Mouse (Mus musculus) liver, embryonic 14.5 days (tissue): ENCODE measurements at regions not wholly inside any gene's neighbourhood (a gene's known extent, or its start where the extent isn't known, plus 50 kb on each side); places are given as distances from the start of the nearest gene placed in this dataset.

Experiments used
- ATAC-seq: fragments of 200-750 bp; cut with Nextera tagmentation; 2 replicates; pipeline ENCODE4 v1.8.0; 2017; ENCODE audit warnings: moderate number of reproducible peaks, mild to moderate bottlenecking, moderate library complexity; ENCODE audit not compliant: insufficient read depth
- DNase-seq, 3 experiments: peaks; one replicate each; pipeline ENCODE4 v3.0.0-alpha.2; 2012 to 2013; ENCODE audit warnings: low read depth in 3 of 3, low spot score in 3 of 3
- H3K27ac ChIP-seq: fragments of 300-500 bp; sonication (generic); 2 replicates; pipeline ENCODE4 v1.5.1; 2014; ENCODE audit warnings: moderate library complexity, mild to moderate bottlenecking, control low read depth, inconsistent platforms
- H3K27me3 ChIP-seq: fragments of 300-500 bp; sonication (generic); 2 replicates; pipeline ENCODE4 v1.6.1; 2014; ENCODE audit warnings: mild to moderate bottlenecking, low read length, moderate library complexity; ENCODE audit not compliant: control insufficient read depth, insufficient read depth
- H3K36me3 ChIP-seq: fragments of 300-500 bp; sonication (generic); replicated peaks from 2 replicates; pipeline ENCODE4 v1.6.1; 2014; ENCODE audit warnings: low read depth; ENCODE audit not compliant: control insufficient read depth, insufficient read depth
- H3K4me1 ChIP-seq, 2 experiments: fragments of 200-500 bp in 1 of 2; fragments of 300-500 bp in 1 of 2; sonication (generic) in 1 of 2; replicated peaks; 2 replicates each; pipeline ENCODE4 v1.6.1; 2012 to 2014; ENCODE audit warnings: antibody characterized with exemption in 1 of 2, inconsistent platforms in 1 of 2, low read length in 1 of 2; ENCODE audit not compliant: control insufficient read depth in 2 of 2, insufficient read depth in 2 of 2
- H3K4me2 ChIP-seq: fragments of 300-500 bp; sonication (generic); 2 replicates; pipeline ENCODE4 v1.6.1; 2014; ENCODE audit warnings: low read depth, mild to moderate bottlenecking, control low read depth, moderate library complexity
- H3K4me3 ChIP-seq, 2 experiments: fragments of 200-500 bp in 1 of 2; fragments of 300-500 bp in 1 of 2; sonication (generic) in 1 of 2; 2 replicates each; pipeline ENCODE4 v1.5.1; 2012 to 2014; ENCODE audit warnings: low read depth in 2 of 2, low read length in 2 of 2, mild to moderate bottlenecking in 2 of 2, control low read depth in 1 of 2, inconsistent platforms in 1 of 2, moderate library complexity in 1 of 2; ENCODE audit not compliant: insufficient read depth in 1 of 2
- H3K9ac ChIP-seq: fragments of 300-500 bp; sonication (generic); replicated peaks from 2 replicates; pipeline ENCODE4 v1.6.1; 2014; ENCODE audit warnings: mild to moderate bottlenecking, control low read depth, moderate library complexity
- H3K9me3 ChIP-seq: fragments of 300-500 bp; sonication (generic); 2 replicates; pipeline ENCODE4 v1.6.1; 2016; ENCODE audit warnings: low read length, mixed read lengths; ENCODE audit not compliant: control insufficient read depth
- CTCF ChIP-seq: IDR thresholded peaks from 2 replicates; pipeline ENCODE4 v1.5.1; 2016; ENCODE audit warnings: antibody characterized with exemption, low read depth, control low read depth
- EP300 ChIP-seq: IDR thresholded peaks from 2 replicates; pipeline ENCODE4 v1.6.1; 2016; ENCODE audit warnings: antibody characterized with exemption, low read depth
- WGBS: fragments of 180-500 bp; shearing (Covaris S2); extraction: QIAGEN DNeasy Blood & Tissue Kit; methylation state at CpG from one replicate; pipeline ENCODE4 v1.1.7; 2014; ENCODE audit not compliant: insufficient replicate concordance; 5-methylcytosine and 5-hydroxymethylcytosine counted together

- Histone ChIP-seq H3K9ac (no peak overlapping the region), H3K4me3 (no peak overlapping the region), H3K36me3 (no peaks in the 10 kb centered on the region), H3K4me2 (no peak overlapping the region), H3K27ac (no peak overlapping the region), H3K9me3 (no peaks in the 10 kb centered on the region), H3K4me1 (no peaks in the 10 kb centered on the region), H3K27me3 (no peaks in the 10 kb centered on the region)
- TF ChIP-seq EP300 (no peak), CTCF (no peak)
- no peak for ATAC-seq
- no peak for DNase-seq
- WGBS = 51% methylated on average over 5 of the region's 5 CpGs
Observed at GRCm38 (mm10) chr11:79803006-79803405, 159.2 kb downstream of the Utp6 start.

GRCm38 (mm10) chr11:79802566-79802965 lies 159.6 kb downstream of the Utp6 start:
- Histone ChIP-seq H3K4me1 (no peaks in the 10 kb centered on the region), H3K9ac (no peak overlapping the region), H3K4me3 (no peak overlapping the region), H3K27me3 (no peaks in the 10 kb centered on the region), H3K27ac (no peak overlapping the region), H3K36me3 (no peaks in the 10 kb centered on the region), H3K4me2 (no peak overlapping the region), H3K9me3 (no peaks in the 10 kb centered on the region)
- ATAC-seq (no peak), DNase-seq (no peak)
- no peak for TF ChIP-seq EP300
- no peak for TF ChIP-seq CTCF
- 74% methylated on average over 13 of the region's 13 CpGs for WGBS

GRCm38 (mm10) chr11:79800256-79800655 lies 161.9 kb downstream of the Utp6 start:
- ATAC-seq (no peak), DNase-seq (no peak)
- Histone ChIP-seq H3K9ac (no peak overlapping the region), H3K9me3 (no peaks in the 10 kb centered on the region), H3K27me3 (no peaks in the 10 kb centered on the region), H3K4me1 (no peaks in the 10 kb centered on the region), H3K27ac (no peak overlapping the region), H3K36me3 (no peaks in the 10 kb centered on the region), H3K4me2 (no peak overlapping the region), H3K4me3 (no peak overlapping the region)
- 61% methylated on average over 8 of the region's 8 CpGs for WGBS
- TF ChIP-seq EP300 (no peak), CTCF (no peak)

GRCm38 (mm10) chr11:79788251-79788741 lies 173.9 kb downstream of the Utp6 start:
- H3K4me3 ChIP-seq = no peak overlapping the region
- 55% methylated on average over 3 of the region's 3 CpGs for WGBS
- H3K27me3 ChIP-seq = no peaks in the 10 kb centered on the region
- no peak for DNase-seq
- peaks cover 0 to 9% of the 10 kb centered on the region in 2 experiments; a peak in 1 of 4 replicates for H3K4me1 ChIP-seq
- ATAC-seq = no peak
- no peaks in the 10 kb centered on the region for H3K36me3 ChIP-seq
- H3K4me2 ChIP-seq = no peak overlapping the region
- TF ChIP-seq EP300 (no peak), CTCF (no peak)
- no peak overlapping the region for H3K9ac ChIP-seq
- no peak overlapping the region for H3K27ac ChIP-seq
- no peaks in the 10 kb centered on the region for H3K9me3 ChIP-seq

- Histone ChIP-seq H3K9me3 (no peaks in the 10 kb centered on the region), H3K36me3 (no peaks in the 10 kb centered on the region), H3K4me1 (peaks cover 0 to 8% of the 10 kb centered on the region in 2 experiments; a peak in 1 of 4 replicates), H3K27ac (no peak overlapping the region), H3K9ac (no peak overlapping the region), H3K4me3 (no peak overlapping the region), H3K27me3 (no peaks in the 10 kb centered on the region), H3K4me2 (no peak overlapping the region)
- ATAC-seq = no peak
- WGBS = 35% methylated on average over 1 of the region's 1 CpGs
- DNase-seq = no peak
- TF ChIP-seq CTCF (no peak), EP300 (no peak)
Observed at GRCm38 (mm10) chr11:79787766-79788165, 174.4 kb downstream of the Utp6 start.
